Mouse (Mus musculus) liver, adult 2 months (tissue): Measurements from ENCODE around the gene Shank1.

ENCODE experiments used
- CTCF ChIP-seq: fragments of 200-500 bp; IDR thresholded peaks from 2 replicates; pipeline ENCODE4 v1.5.1; 2011; ENCODE audit warnings: low read depth, low read length, control low read depth
- POLR2A ChIP-seq: fragments of 200-500 bp; IDR thresholded peaks from 2 replicates; pipeline ENCODE4 v1.6.1; 2011; ENCODE audit warnings: low read length, control low read depth; ENCODE audit not compliant: insufficient read depth; ENCODE audit errors: extremely low read depth

GRCm38 (mm10) chr7:44305686-44306085 is 4.4 kb upstream of the Shank1 start:
- TF ChIP-seq CTCF = no peak
- TF ChIP-seq POLR2A = no peak
